Mouse (Mus musculus) regulatory T cell (primary cell): ENCODE results near the gene Miga2.
"Not testable (repeated sequence)": the region's sequence is repeated elsewhere in the genome, so short reads cannot be mapped to it uniquely, and the experiment has no call there.

ENCODE experiments used
- in situ Hi-C: fragments of 300-600 bp; cut with MboI, MseI; formaldehyde crosslinking; loops from one replicate; pipeline ENCODE4 v1.15.1; 2025; ENCODE audit warnings: high pct_unique_total_duplicates

The Miga2 gene

GRCm38 (mm10) chr2:30395757-30396156 lies 31.7 kb downstream of the Miga2 start:
- in situ Hi-C loops: no loop called here

DNA sequence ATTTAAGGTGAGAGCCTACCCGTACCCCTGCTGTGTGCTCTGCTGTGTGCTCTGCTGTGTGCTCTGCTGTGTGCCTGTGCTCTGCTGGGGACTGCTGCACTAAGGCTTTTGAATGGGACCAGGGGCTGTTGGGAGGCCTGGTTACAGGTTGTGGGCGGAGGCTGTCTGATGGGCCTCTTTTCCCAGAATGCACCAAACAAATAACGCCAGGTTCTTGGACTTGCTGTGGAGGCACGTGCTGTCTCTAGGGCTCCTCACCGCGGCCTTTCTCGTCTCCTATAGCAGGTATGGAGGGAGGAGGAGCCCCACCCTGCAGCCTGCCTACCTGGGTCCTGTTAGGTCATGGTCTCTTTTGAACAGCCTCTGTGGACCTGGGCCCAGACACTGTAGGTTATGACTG lies 32.2 kb downstream of the Miga2 start:
- in situ Hi-C loops: no loop called here

- in situ Hi-C loops: no loop called here
These were observed 34.0 kb downstream of the Miga2 start for GRCm38 (mm10) chr2:30397986-30398512.

DNA sequence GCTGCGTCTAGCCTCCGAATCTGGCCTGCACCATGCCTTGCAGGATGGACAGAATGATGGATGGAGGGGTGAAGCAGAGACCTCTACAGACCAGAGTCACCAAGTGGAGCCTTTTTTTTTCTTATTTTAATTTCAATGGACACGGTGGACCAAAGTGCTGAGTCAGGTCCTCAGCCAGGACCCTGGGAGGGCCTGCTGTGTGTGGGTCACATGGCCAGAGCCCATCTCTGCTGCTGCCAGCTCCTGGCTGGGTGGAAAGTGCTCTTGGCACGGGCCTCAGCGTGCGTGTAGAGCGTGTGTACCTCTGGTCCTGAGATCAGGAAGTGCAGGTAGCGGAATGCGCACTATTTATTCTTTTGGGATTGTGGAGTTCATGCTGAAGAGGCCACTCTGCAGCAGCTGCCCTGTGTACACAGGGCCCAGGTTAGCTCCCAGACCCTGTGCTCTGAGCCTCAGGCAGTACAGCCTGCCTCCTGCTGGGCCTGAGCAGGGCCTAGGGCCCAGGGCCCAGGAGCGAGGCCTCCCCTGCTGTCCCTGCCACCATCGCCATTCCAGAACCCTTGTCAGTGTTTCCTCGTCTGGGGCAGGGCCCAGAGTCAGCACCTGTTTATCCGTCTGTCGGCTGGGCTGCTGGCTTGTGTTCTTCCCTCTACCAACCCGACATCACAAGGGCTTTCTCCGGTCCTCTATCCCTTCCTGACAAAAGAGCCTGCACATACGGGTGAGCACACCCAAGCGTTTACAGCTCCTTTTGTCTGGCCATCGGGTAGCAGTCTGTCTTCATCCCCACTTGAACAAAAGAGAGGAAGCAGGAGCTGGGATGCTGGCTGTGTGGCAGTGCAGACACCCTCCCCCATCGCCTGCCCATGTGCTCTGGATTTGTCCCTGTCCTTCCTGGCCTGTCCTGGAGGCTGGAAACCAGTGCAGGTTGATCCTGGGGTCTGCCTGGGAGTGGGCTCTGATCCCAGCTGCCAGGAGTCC lies 35.4 kb downstream of the Miga2 start:
- in situ Hi-C loops: no loop called here

- in situ Hi-C loops: no loop called here
These were observed 37.5 kb downstream of the Miga2 start for GRCm38 (mm10) chr2:30401581-30401980.

DNA sequence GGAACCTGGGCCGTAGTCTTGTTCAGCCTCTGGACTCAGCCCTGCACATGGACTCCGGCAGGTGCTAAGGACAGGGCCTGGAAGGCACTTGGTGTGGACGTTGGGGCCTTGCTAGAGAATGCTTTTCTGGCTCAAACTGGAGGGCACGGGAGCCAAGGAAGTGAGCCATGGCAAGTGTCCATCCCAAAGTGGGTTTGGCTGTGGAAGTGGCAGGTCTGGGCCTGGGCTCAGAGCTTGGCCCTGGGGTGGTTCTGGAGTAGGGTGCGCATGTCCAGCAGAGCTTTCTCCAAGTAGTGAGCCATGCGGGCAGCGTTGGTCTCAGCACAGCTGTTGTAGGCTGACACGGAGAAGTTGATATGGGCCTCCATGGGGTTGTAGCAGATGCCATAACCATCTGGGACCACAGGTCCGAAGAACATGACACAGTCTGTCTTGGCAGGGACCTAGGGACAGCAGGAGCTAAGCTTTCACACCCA lies 38.4 kb downstream of the Miga2 start:
- in situ Hi-C loops: no loop called here

- in situ Hi-C loops: no loop called here
These were observed 38.8 kb downstream of the Miga2 start for GRCm38 (mm10) chr2:30402843-30403242.

- in situ Hi-C loops: no loop called here
These were observed 39.8 kb downstream of the Miga2 start for GRCm38 (mm10) chr2:30403870-30404269.

DNA sequence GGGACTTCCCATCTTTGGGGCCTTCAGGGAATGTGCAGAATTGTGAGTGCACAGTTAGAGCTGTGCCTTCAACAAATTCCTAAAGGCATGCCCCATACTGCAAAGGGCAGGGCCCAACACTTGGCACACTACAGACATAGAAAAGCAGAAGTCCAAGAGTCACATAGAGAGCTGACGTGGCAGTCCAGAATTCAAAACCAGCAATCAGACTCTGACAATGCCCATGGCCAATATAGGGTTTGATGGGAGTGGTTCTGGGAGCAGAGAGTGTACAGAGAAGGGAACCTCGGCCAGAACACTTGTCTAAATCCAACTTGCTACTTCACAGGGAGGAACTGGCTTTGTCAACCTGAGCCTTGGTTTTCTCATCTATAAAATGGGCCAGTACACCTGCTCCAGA lies 43.2 kb downstream of the Miga2 start:
- in situ Hi-C loops: no loop called here

DNA sequence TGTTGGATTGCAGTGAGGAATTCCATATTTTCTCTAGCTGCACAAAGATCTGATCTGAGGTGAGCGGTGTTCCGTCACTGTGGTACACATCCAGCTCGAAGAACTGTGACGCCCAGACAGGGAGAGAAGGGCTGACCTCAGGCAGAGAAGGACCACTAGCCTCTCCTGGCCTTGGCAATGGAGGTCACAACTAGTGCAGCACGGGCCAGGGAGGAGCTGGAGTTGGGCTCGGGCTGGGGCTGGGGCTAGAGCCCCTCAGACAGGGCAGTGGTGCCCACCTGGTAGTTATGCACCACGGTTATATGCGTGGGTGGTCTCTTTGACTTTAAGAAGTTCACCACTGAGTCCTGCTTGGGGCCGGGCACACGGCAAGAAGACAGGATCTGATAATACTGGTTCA lies 43.7 kb downstream of the Miga2 start:
- in situ Hi-C loops: no loop called here

GRCm38 (mm10) chr2:30408452-30409100 lies 44.5 kb downstream of the Miga2 start:
- in situ Hi-C loops: no loop called here

DNA sequence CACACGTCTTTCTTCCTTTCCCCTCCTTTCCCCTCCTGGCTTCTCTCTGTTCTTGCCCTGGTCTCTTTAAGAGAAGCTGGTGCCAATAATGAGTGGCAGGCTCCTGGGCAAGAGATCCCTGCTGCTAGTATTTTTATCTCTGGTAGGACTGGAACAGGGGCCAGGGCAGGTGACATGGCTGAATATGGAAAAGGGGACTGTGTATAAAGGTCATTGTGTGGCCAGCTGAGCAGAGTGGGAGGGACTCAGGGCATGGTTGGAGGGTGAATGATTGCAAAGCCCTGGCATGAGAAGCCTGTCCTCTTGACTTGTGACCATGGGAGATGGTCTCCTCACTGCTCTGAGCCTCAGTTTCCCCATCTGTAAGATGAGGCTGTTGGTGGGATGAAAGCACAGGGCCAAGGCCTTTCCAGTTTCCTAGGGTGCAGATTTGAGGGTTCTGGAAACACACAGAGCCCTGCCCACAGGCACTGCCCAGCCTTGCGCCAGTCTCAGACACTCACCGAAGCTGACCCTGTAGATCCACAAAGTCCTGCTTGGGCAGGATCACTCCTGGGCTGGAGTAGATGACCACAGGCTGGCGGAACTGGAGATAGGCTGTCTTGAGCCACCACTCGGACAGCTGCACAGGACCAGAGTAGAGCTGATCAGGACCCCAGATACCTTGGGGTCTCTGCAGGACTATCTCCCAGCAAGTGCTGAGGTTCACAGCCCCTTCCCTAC lies 45.6 kb downstream of the Miga2 start:
- in situ Hi-C loops: no loop called here

- in situ Hi-C loops: no loop called here
These were observed 49.3 kb downstream of the Miga2 start for GRCm38 (mm10) chr2:30413038-30413973.

GRCm38 (mm10) chr2:30414101-30414500 lies 50.1 kb downstream of the Miga2 start:
- in situ Hi-C loops: no loop called here

GRCm38 (mm10) chr2:30414681-30415080 lies 50.6 kb downstream of the Miga2 start:
- in situ Hi-C loops: no loop called here

DNA sequence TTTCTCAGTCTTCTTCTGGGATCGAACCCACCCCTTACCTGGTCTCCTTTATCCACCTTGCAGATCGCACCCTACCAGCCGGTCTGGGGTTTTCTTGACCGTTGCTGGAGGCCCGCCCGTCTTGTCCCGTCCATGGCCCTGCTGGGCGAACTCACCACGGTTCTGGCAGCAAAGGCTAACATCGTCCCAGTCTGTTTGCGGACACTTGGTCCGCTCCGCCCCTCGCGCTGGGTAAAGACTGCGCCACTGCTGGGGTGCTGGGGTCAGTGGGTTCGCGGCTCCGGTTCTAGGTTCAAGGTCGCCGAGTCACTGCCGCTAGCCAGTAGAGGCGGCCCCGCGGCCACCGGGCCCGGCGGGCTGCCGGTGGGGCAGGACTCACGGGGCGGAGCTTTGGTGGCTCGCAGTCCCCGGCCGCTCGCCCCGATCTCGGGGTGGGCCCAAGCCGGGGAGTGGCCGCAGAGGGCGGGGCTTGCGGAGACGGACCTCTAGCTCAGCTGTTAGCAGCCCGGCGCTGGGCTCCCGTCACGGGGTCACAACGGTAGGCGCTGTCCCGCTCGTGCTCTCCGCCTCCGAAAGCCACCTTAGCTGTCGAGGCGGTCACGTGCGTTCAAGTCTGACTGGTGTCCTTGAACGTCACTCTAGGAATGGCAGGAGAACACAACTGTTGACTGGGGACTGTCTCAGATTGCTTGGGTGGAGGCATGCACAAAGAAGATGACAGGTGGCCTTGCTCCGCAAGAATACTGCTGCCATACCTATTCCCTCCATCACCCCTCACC lies 51.3 kb downstream of the Miga2 start, which contains the start of gene Crat:
Gene Crat, minus strand, starts transcription at position 657 of the 779 bp plus-strand sequence.
- in situ Hi-C loops: no loop called here

DNA sequence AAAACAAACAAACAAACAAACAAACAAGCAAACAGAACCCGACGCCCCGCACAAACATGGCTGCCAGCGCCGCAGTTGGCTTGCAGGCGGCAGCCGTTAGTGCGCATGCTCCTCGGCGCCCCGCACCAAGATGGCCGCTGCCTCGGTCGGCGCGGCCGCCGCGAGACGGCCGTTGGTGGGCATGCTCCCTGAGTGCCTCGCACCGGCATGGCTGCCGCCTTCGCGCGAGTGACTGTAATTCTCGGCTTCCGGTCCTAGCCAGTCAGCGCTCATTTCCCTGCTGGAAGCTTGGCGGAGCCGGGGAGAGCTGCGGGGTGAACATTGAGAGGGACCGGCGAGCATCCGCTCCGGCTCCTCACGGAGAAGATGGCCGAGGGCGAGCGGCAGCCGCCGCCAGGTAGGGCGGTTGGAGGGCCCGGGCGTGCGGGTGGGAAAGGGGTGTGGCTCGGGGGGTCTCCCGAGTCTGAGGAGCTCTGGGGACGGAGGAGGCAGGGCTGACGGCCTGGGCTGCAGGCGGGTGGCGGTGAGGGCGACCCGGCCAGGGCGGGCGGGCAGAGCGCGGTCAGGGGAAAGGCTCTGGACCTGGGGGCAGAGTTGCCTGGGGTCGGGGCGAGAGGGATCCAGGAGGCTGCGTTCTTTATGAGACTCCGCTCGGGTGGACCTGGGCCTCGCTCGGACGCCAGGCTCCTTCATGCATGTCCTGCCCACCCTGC lies 52.1 kb downstream of the Miga2 start, which contains the start of gene Ptpa:
Gene Ptpa, plus strand, starts transcription at position 104 of the 713 bp plus-strand sequence.
- in situ Hi-C loops: no loop called here

DNA sequence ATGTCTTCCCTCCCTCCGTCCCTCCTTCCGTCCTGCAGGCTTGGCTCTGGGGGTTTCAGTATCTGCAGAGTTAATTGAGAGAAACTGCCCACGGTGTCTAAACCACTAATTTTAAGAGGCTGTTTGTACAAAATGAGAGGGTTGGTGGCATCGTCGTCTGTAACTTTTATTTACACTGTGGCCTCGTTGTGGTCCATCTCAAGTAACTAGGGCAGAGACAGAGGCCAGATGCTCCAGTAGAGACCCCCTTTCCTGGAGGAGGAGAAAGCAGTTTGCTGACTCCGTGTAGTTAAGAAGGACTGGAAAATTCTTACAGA lies 52.6 kb downstream of the Miga2 start:
- in situ Hi-C loops: no loop called here

GRCm38 (mm10) chr2:30417154-30417553 lies 53.1 kb downstream of the Miga2 start:
- in situ Hi-C loops: not testable (repeated sequence)
